Mouse (Mus musculus): ENCODE data around the gene Gemin5. TPM values are rescaled to one million over a fixed set of nuclear protein-coding genes. Genes with fewer than 3 reads are reported as not detected.

Gene Gemin5
- polyA plus RNA-seq, 1 experiment from 2014 or later = 14.9 TPM

- Histone ChIP-seq H3K4me3 (ENCODE audit: low read depth, low read length) (peak overlapping the region; percentile 22), H3K9ac (replicated peaks; ENCODE audit: low read depth, low read length) (peak overlapping the region; percentile 37; the same call in 1 of the 2 replicates), H3K27ac (ENCODE audit: low read depth, low read length) (no peak overlapping the region), H3K4me2 (ENCODE audit: low read depth, low read length) (peak overlapping the region; percentile 50), H3K9me3 (ENCODE audit: control insufficient read depth, low read length) (no peaks in the 10 kb centered on the region), H3K36me3 (ENCODE audit: control insufficient read depth, insufficient read depth, low read length) (no peaks in the 10 kb centered on the region), H3K27me3 (ENCODE audit: control insufficient read depth, insufficient read depth, low read length) (no peaks in the 10 kb centered on the region; the same call in 1 of the 2 replicates), H3K4me1 (ENCODE audit: control insufficient read depth, insufficient read depth, low read length) (no peaks in the 10 kb centered on the region)
- ATAC-seq (ENCODE audit: low read depth) = no peak
- WGBS = 6% methylated on average over 27 of the region's 38 CpGs
Observed at GRCm38 (mm10) chr11:58097621-58098365, 70.5 kb downstream of the Gemin5 start.

- no peak overlapping the region for H3K9ac ChIP-seq (replicated peaks; ENCODE audit: low read depth, low read length)
- H3K27me3 ChIP-seq (ENCODE audit: control insufficient read depth, insufficient read depth, low read length) = no peaks in the 10 kb centered on the region; the same call in 1 of the 2 replicates
- H3K27ac ChIP-seq (ENCODE audit: low read depth, low read length) = no peak overlapping the region
- no peaks in the 10 kb centered on the region for H3K4me1 ChIP-seq (ENCODE audit: control insufficient read depth, insufficient read depth, low read length)
- 52% methylated on average over 20 of the region's 20 CpGs for WGBS
- peak overlapping the region; percentile 50 for H3K4me2 ChIP-seq (ENCODE audit: low read depth, low read length)
- no peak overlapping the region; the same call in 1 of the 2 replicates for H3K4me3 ChIP-seq (ENCODE audit: low read depth, low read length)
- ATAC-seq (ENCODE audit: low read depth) = no peak
- no peaks in the 10 kb centered on the region for H3K36me3 ChIP-seq (ENCODE audit: control insufficient read depth, insufficient read depth, low read length)
- H3K9me3 ChIP-seq (ENCODE audit: control insufficient read depth, low read length) = no peaks in the 10 kb centered on the region
Observed at GRCm38 (mm10) chr11:58096821-58097620, 71.3 kb downstream of the Gemin5 start.

DNA sequence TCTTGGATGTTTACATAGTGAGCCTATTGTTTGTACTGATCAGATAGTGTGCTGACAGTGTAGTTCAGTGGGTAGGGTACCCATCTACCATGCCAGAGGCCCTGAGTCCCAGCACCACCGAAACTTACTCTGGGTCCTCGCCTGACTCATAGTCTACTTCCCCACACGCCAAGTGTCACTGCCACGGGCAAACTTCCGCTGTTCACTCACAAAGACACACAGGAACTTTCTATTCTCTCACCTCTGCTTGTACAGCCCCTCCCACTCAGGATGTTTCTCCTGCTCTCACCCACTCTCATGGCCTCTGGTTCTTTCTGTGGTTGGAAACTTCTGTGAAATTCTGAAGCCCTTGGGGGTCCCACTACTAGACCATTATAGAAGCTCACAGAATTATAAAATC, 72.2 kb downstream of the Gemin5 start:
- ATAC-seq (ENCODE audit: low read depth) = no peak
- H3K4me2 ChIP-seq (ENCODE audit: low read depth, low read length) = no peak overlapping the region
- no peaks in the 10 kb centered on the region for H3K4me1 ChIP-seq (ENCODE audit: control insufficient read depth, insufficient read depth, low read length)
- H3K36me3 ChIP-seq (ENCODE audit: control insufficient read depth, insufficient read depth, low read length) = no peaks in the 10 kb centered on the region
- H3K9me3 ChIP-seq (ENCODE audit: control insufficient read depth, low read length) = no peaks in the 10 kb centered on the region
- no peak overlapping the region for H3K9ac ChIP-seq (replicated peaks; ENCODE audit: low read depth, low read length)
- H3K27ac ChIP-seq (ENCODE audit: low read depth, low read length) = no peak overlapping the region
- 85% methylated on average over 5 of the region's 5 CpGs for WGBS
- no peaks in the 10 kb centered on the region; the same call in 1 of the 2 replicates for H3K27me3 ChIP-seq (ENCODE audit: control insufficient read depth, insufficient read depth, low read length)
- H3K4me3 ChIP-seq (ENCODE audit: low read depth, low read length) = no peak overlapping the region

DNA sequence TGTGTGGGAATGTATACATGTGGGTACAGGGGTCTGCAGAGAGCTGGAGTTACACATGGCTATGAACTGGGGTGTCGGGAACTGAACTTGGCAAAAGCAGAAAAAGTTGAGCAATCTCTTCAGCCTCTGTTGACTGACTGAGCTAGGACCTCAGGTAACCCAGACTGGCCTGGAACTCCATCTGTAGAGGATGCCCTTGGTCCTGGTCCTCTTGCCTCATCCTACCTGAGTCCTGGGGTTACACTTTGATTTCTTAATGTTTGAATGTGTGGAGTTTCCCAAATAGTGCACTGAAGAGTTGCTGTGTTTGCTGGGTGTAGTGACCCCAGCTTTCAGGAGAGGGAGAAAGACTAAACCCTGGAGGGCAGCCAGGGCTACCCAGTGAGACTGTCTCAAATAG, 72.8 kb downstream of the Gemin5 start:
- Histone ChIP-seq H3K4me1 (ENCODE audit: control insufficient read depth, insufficient read depth, low read length) (no peaks in the 10 kb centered on the region), H3K4me2 (ENCODE audit: low read depth, low read length) (no peak overlapping the region)
- 83% methylated on average over 1 of the region's 1 CpGs for WGBS

DNA sequence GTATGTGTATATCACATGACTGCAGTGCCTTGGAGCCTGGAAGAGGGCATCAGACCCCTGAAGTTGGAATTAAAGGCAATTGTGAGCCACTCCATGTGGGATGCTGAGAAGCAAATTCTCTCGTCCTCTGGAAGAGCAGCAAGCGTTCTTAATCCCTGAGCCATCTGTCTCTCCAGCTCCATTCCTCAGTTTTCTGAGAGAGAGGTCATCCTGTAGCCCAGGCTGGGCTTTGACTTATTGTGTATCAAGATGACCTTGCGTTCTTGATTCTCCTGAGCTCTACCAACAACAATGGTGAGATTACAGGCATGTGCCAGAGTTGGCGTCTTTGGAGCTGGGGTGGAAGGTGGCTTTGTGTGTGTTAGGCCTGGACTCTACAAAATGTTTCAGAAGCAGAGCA, 73.6 kb downstream of the Gemin5 start:
- no peak for ATAC-seq (ENCODE audit: low read depth)
- Histone ChIP-seq H3K4me3 (ENCODE audit: low read depth, low read length) (no peak overlapping the region), H3K4me2 (ENCODE audit: low read depth, low read length) (no peak overlapping the region), H3K4me1 (ENCODE audit: control insufficient read depth, insufficient read depth, low read length) (no peaks in the 10 kb centered on the region), H3K9me3 (ENCODE audit: control insufficient read depth, low read length) (no peaks in the 10 kb centered on the region), H3K27me3 (ENCODE audit: control insufficient read depth, insufficient read depth, low read length) (no peaks in the 10 kb centered on the region; the same call in 1 of the 2 replicates), H3K27ac (ENCODE audit: low read depth, low read length) (no peak overlapping the region), H3K36me3 (ENCODE audit: control insufficient read depth, insufficient read depth, low read length) (no peaks in the 10 kb centered on the region), H3K9ac (replicated peaks; ENCODE audit: low read depth, low read length) (no peak overlapping the region)
- WGBS = 80% methylated on average over 4 of the region's 4 CpGs

More for the DNA sequence above, 72.8 kb downstream of the Gemin5 start:
- Histone ChIP-seq H3K27ac (ENCODE audit: low read depth, low read length) (no peak overlapping the region), H3K36me3 (ENCODE audit: control insufficient read depth, insufficient read depth, low read length) (no peaks in the 10 kb centered on the region), H3K9me3 (ENCODE audit: control insufficient read depth, low read length) (no peaks in the 10 kb centered on the region), H3K9ac (replicated peaks; ENCODE audit: low read depth, low read length) (no peak overlapping the region), H3K27me3 (ENCODE audit: control insufficient read depth, insufficient read depth, low read length) (no peaks in the 10 kb centered on the region; the same call in 1 of the 2 replicates), H3K4me3 (ENCODE audit: low read depth, low read length) (no peak overlapping the region)
- no peak for ATAC-seq (ENCODE audit: low read depth)

GRCm38 (mm10) chr11:58093021-58093528, 75.3 kb downstream of the Gemin5 start, which contains the start of gene Gm12248:
Gene Gm12248 (minus strand): TSS chr11:58093134.
- no peaks in the 10 kb centered on the region for H3K4me1 ChIP-seq (ENCODE audit: control insufficient read depth, insufficient read depth, low read length)
- no peaks in the 10 kb centered on the region for H3K36me3 ChIP-seq (ENCODE audit: control insufficient read depth, insufficient read depth, low read length)
- no peak within 1 kb of the TSS for H3K9ac ChIP-seq (replicated peaks; ENCODE audit: low read depth, low read length)
- H3K27ac ChIP-seq (ENCODE audit: low read depth, low read length) = no peak within 1 kb of the TSS
- H3K4me3 ChIP-seq (ENCODE audit: low read depth, low read length) = no peak within 1 kb of the TSS
- WGBS = 21% methylated on average over 12 of the region's 12 CpGs
- no peak within 1 kb of the TSS for H3K4me2 ChIP-seq (ENCODE audit: low read depth, low read length)
- H3K9me3 ChIP-seq (ENCODE audit: control insufficient read depth, low read length) = no peaks in the 10 kb centered on the region
- no peak for ATAC-seq (ENCODE audit: low read depth)
- no peaks in the 10 kb centered on the region for H3K27me3 ChIP-seq (ENCODE audit: control insufficient read depth, insufficient read depth, low read length)

DNA sequence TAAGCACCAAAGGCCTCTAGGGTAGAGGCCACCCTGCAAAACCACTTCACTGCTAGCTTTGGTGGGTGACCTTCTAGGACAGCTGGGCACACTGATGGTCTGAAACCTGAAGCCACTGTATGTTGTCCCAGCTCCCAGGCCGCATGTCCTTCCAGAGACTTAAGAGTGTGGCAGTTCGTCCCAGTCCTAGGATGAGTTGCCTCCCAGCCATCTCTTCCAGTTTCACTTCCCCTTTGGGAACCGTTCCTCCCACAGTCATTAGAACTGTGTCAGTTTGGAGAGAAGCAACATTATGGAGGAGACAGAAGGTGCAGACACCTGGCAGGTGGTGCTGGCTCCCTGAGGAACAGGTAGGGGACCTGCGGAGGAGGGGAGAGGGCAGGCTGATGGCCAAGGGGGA, 75.8 kb downstream of the Gemin5 start:
- Histone ChIP-seq H3K4me2 (ENCODE audit: low read depth, low read length) (no peak overlapping the region), H3K27ac (ENCODE audit: low read depth, low read length) (no peak overlapping the region), H3K9ac (replicated peaks; ENCODE audit: low read depth, low read length) (no peak overlapping the region), H3K4me3 (ENCODE audit: low read depth, low read length) (no peak overlapping the region), H3K27me3 (ENCODE audit: control insufficient read depth, insufficient read depth, low read length) (no peaks in the 10 kb centered on the region), H3K4me1 (ENCODE audit: control insufficient read depth, insufficient read depth, low read length) (no peaks in the 10 kb centered on the region), H3K36me3 (ENCODE audit: control insufficient read depth, insufficient read depth, low read length) (no peaks in the 10 kb centered on the region), H3K9me3 (ENCODE audit: control insufficient read depth, low read length) (no peaks in the 10 kb centered on the region)
- WGBS = 56% methylated on average over 4 of the region's 4 CpGs
- ATAC-seq (ENCODE audit: low read depth) = no peak

DNA sequence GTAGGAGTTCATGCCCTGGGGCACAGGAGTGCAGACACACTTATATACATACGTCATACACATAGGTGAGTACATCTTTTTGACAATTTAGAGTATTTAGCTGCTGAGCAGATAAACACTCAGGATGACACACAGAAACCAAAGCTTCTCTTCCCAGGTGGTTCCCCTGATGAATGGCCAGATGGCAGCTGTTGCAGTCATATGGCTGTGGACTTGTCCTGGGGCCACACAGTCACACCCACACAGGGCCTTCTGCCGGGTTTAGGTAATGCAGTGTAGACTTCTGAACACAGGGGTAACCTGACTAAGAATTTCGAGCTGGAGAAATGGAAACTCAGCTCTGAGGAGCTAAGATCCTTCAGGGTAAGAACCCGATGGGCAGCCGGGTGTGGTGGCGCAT, 86.6 kb downstream of the Gemin5 start:
- H3K9me3 ChIP-seq (ENCODE audit: control insufficient read depth, low read length) = no peaks in the 10 kb centered on the region
- no peak overlapping the region for H3K9ac ChIP-seq (replicated peaks; ENCODE audit: low read depth, low read length)
- H3K4me1 ChIP-seq (ENCODE audit: control insufficient read depth, insufficient read depth, low read length) = no peaks in the 10 kb centered on the region
- H3K27ac ChIP-seq (ENCODE audit: low read depth, low read length) = no peak overlapping the region
- no peaks in the 10 kb centered on the region for H3K36me3 ChIP-seq (ENCODE audit: control insufficient read depth, insufficient read depth, low read length)
- ATAC-seq (ENCODE audit: low read depth) = no peak
- H3K4me3 ChIP-seq (ENCODE audit: low read depth, low read length) = no peak overlapping the region
- WGBS = 89% methylated on average over 6 of the region's 6 CpGs
- no peaks in the 10 kb centered on the region for H3K27me3 ChIP-seq (ENCODE audit: control insufficient read depth, insufficient read depth, low read length)
- H3K4me2 ChIP-seq (ENCODE audit: low read depth, low read length) = no peak overlapping the region

GRCm38 (mm10) chr11:58077270-58077669, 91.1 kb downstream of the Gemin5 start:
- ATAC-seq (ENCODE audit: low read depth) = no peak
- 75% methylated on average over 4 of the region's 4 CpGs for WGBS
- no peak overlapping the region for H3K27ac ChIP-seq (ENCODE audit: low read depth, low read length)
- H3K4me1 ChIP-seq (ENCODE audit: control insufficient read depth, insufficient read depth, low read length) = no peaks in the 10 kb centered on the region
- no peaks in the 10 kb centered on the region for H3K27me3 ChIP-seq (ENCODE audit: control insufficient read depth, insufficient read depth, low read length)
- H3K9ac ChIP-seq (replicated peaks; ENCODE audit: low read depth, low read length) = no peak overlapping the region
- no peak overlapping the region for H3K4me3 ChIP-seq (ENCODE audit: low read depth, low read length)
- no peaks in the 10 kb centered on the region for H3K9me3 ChIP-seq (ENCODE audit: control insufficient read depth, low read length)
- no peaks in the 10 kb centered on the region for H3K36me3 ChIP-seq (ENCODE audit: control insufficient read depth, insufficient read depth, low read length)
- H3K4me2 ChIP-seq (ENCODE audit: low read depth, low read length) = no peak overlapping the region
